Mouse (Mus musculus): ENCODE results near the gene Rab43. TPM values are rescaled to one million over a fixed set of nuclear protein-coding genes. Genes with fewer than 3 reads are reported as not detected.
"Not testable (repeated sequence)": the region's sequence is repeated elsewhere in the genome, so short reads cannot be mapped to it uniquely, and the experiment has no call there.

The Rab43 gene
- polyA plus RNA-seq, 1 experiment: 8.3 TPM

DNA sequence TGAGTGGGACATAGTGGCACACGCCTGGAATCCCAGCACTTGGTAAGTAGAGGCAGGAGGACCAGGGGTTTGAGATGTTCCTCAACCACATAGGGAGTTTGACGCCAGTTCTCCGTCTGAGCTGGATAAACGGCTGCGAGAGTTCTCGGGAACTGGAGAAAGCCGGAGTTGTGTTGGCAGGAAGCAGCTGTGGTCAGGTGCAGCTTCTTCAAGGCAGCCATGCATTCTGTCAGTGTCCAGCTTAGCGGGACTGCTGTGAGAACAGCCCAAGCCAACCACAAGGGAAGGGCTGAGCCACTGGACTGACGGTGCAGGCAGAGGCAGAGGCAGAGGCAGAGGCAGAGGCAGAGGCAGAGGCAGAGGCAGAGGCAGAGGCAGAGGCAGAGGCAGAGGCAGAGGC is 37.1 kb downstream of the Rab43 start:
- no peak overlapping the region for H3K4me3 ChIP-seq (ENCODE audit: insufficient read depth, poor library complexity, severe bottlenecking)
- H3ac ChIP-seq (ENCODE audit: control insufficient read depth, insufficient read length, low read depth): no peak overlapping the region
- no peaks in the 10 kb centered on the region for H3K36me3 ChIP-seq (ENCODE audit: control insufficient read depth, insufficient read depth)
- no peak for TF ChIP-seq CEBPB (IDR thresholded peaks at IDR 0.05; ENCODE audit: low read depth)
- TF ChIP-seq MYOD1 (IDR thresholded peaks at IDR 0.05; ENCODE audit: control insufficient read depth, insufficient read length, low read depth): no peak
- TF ChIP-seq MYOG (IDR thresholded peaks at IDR 0.05; ENCODE audit: control insufficient read depth, extremely low read depth, insufficient read length): no peak
- no peak for TF ChIP-seq FOSL1 (IDR thresholded peaks at IDR 0.05; ENCODE audit: insufficient read depth, low read length, poor library complexity, severe bottlenecking)
- TF ChIP-seq MAX (IDR thresholded peaks at IDR 0.05): no peak
- no peaks in the 10 kb centered on the region for H3K79me3 ChIP-seq (ENCODE audit: low read depth)
- H3K79me2 ChIP-seq (ENCODE audit: control insufficient read depth, insufficient read depth): no peaks in the 10 kb centered on the region
- no peaks in the 10 kb centered on the region for H3K27me3 ChIP-seq (ENCODE audit: control insufficient read depth, insufficient read depth, insufficient read length)

- Histone ChIP-seq H3ac (ENCODE audit: control insufficient read depth, insufficient read length, low read depth) (no peak overlapping the region), H3K79me3 (ENCODE audit: low read depth) (no peaks in the 10 kb centered on the region), H3K79me2 (ENCODE audit: control insufficient read depth, insufficient read depth) (no peaks in the 10 kb centered on the region), H3K36me3 (ENCODE audit: control insufficient read depth, insufficient read depth) (no peaks in the 10 kb centered on the region), H3K27me3 (ENCODE audit: control insufficient read depth, insufficient read depth, insufficient read length) (no peaks in the 10 kb centered on the region), H3K4me3 (ENCODE audit: insufficient read depth, poor library complexity, severe bottlenecking) (no peak overlapping the region)
- TF ChIP-seq MYOD1 (IDR thresholded peaks at IDR 0.05; ENCODE audit: control insufficient read depth, insufficient read length, low read depth): no peak
- TF ChIP-seq FOSL1 (IDR thresholded peaks at IDR 0.05; ENCODE audit: insufficient read depth, low read length, poor library complexity, severe bottlenecking): no peak
- no peak for TF ChIP-seq MYOG (IDR thresholded peaks at IDR 0.05; ENCODE audit: control insufficient read depth, extremely low read depth, insufficient read length)
- no peak for TF ChIP-seq CTCF (IDR thresholded peaks at IDR 0.05; ENCODE audit: control insufficient read depth, insufficient read depth, insufficient read length)
- no peak for TF ChIP-seq USF1 (IDR thresholded peaks at IDR 0.05; ENCODE audit: low read depth)
- no peak for TF ChIP-seq CEBPB (IDR thresholded peaks at IDR 0.05; ENCODE audit: low read depth)
- TF ChIP-seq MAX (IDR thresholded peaks at IDR 0.05): no peak
Measured at GRCm38 (mm10) chr6:87774466-87774865, 37.5 kb downstream of the Rab43 start.

DNA sequence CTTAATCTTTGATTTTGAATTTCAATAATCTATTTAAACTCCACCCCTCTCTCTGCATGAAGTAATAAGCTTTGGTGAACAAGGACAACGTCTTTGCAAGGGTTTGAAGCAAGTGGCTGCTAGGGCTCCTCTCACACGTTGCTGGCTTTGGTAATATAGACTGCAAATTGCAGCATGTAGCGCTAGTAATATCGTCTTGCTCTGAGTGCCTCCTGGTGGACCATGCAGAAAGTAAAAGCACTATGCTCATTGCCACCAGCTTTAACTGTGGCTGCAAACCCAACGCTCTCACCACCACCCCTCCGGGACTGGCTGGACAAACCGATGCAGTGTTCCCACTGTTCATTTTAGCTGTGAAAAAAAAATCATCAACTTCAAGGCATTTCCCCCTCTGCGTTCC is 41.3 kb downstream of the Rab43 start:
- H3K79me2 ChIP-seq (ENCODE audit: control insufficient read depth, insufficient read depth): no peaks in the 10 kb centered on the region
- H3K36me3 ChIP-seq (ENCODE audit: control insufficient read depth, insufficient read depth): no peaks in the 10 kb centered on the region
- H3K4me3 ChIP-seq (ENCODE audit: insufficient read depth, poor library complexity, severe bottlenecking): no peak overlapping the region
- TF ChIP-seq FOSL1 (IDR thresholded peaks at IDR 0.05; ENCODE audit: insufficient read depth, low read length, poor library complexity, severe bottlenecking): no peak
- no peak for TF ChIP-seq USF1 (IDR thresholded peaks at IDR 0.05; ENCODE audit: low read depth)
- TF ChIP-seq CTCF (IDR thresholded peaks at IDR 0.05; ENCODE audit: control insufficient read depth, insufficient read depth, insufficient read length): peak; percentile 9
- no peak for TF ChIP-seq MAX (IDR thresholded peaks at IDR 0.05)
- no peaks in the 10 kb centered on the region for H3K27me3 ChIP-seq (ENCODE audit: control insufficient read depth, insufficient read depth, insufficient read length)
- no peak overlapping the region for H3ac ChIP-seq (ENCODE audit: control insufficient read depth, insufficient read length, low read depth)
- no peaks in the 10 kb centered on the region for H3K79me3 ChIP-seq (ENCODE audit: low read depth)

- H3K79me3 ChIP-seq (ENCODE audit: low read depth); H3K27me3 ChIP-seq (ENCODE audit: control insufficient read depth, insufficient read depth, insufficient read length); H3ac ChIP-seq (ENCODE audit: control insufficient read depth, insufficient read length, low read depth); H3K36me3 ChIP-seq (ENCODE audit: control insufficient read depth, insufficient read depth); H3K79me2 ChIP-seq (ENCODE audit: control insufficient read depth, insufficient read depth); H3K4me3 ChIP-seq (ENCODE audit: insufficient read depth, poor library complexity, severe bottlenecking): not testable (repeated sequence)
Measured at GRCm38 (mm10) chr6:87764296-87764695, 47.7 kb downstream of the Rab43 start.

DNA sequence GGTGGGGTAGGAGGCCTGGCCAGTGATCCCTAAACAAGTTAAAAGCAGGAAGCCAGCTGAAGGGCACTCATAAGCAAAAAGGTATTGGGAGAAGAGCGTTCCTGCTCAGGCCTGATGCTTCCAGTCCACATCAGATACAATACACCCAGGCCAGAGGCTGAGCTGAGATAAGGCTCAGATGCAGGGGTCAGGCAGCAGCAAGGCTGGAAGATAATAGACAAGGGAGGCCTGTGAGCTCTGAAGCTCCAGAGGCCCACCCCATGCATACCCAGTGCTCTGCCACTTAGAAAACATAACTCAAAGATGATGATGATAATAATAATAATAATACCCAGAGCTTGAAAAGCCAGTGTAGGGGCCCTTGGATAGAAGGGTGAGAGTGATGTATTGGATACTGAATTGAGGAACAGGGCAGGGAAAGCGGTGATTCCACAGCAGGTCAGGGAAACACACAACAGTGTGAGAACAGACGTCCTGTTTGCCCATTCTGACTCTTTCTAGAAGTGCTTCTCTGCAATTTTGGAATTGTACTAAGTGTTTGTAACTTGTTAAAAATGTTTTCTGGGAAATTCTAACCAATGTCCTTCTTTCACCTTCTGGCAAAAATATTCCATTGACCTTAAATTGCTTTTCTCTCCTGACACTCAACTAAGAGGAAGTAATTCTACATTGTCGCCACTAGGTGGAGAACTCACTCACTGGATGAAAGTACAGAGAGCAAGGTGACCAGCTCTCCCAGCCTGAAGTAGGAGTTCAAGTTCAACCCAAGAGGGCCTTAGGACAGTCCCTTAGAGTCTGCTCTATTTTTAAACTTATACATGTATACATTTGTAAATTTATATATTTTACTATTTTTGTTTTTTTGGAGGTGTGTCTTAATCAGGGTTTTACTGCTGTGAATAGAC is 48.3 kb downstream of the Rab43 start:
- Histone ChIP-seq H3K4me3 (ENCODE audit: insufficient read depth, poor library complexity, severe bottlenecking) (no peak overlapping the region), H3K79me2 (ENCODE audit: control insufficient read depth, insufficient read depth) (no peaks in the 10 kb centered on the region), H3K36me3 (ENCODE audit: control insufficient read depth, insufficient read depth) (no peaks in the 10 kb centered on the region), H3K27me3 (ENCODE audit: control insufficient read depth, insufficient read depth, insufficient read length) (peaks cover 7% of the 10 kb centered on the region), H3K79me3 (ENCODE audit: low read depth) (no peaks in the 10 kb centered on the region), H3ac (ENCODE audit: control insufficient read depth, insufficient read length, low read depth) (no peak overlapping the region)
- no peak for TF ChIP-seq CEBPB (IDR thresholded peaks at IDR 0.05; ENCODE audit: low read depth)
- TF ChIP-seq FOSL1 (IDR thresholded peaks at IDR 0.05; ENCODE audit: insufficient read depth, low read length, poor library complexity, severe bottlenecking): no peak
- no peak for TF ChIP-seq MYOG (IDR thresholded peaks at IDR 0.05; ENCODE audit: control insufficient read depth, extremely low read depth, insufficient read length)
- TF ChIP-seq CTCF (IDR thresholded peaks at IDR 0.05; ENCODE audit: control insufficient read depth, insufficient read depth, insufficient read length): no peak
- no peak for TF ChIP-seq MYOD1 (IDR thresholded peaks at IDR 0.05; ENCODE audit: control insufficient read depth, insufficient read length, low read depth)

DNA sequence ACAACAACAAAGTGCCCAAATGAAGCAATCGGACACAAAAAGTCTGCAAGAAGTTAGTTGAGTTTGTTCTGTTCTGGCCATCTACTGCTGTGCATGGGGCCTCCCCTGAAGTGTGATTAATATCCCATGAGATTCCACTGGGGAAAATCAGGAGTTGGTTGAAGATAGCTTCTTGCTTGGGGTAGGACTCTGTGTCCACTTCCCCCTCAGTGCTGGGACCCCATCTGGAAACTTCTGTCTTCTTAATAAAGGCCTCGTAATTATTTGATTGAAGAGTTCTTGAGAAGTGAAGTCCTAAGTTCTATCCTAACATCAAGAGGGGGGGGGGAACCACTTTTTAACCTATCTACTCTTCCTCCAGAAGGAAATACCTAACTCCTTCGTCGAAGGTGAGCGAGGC is 49.8 kb downstream of the Rab43 start:
- Histone ChIP-seq H3K36me3 (ENCODE audit: control insufficient read depth, insufficient read depth) (no peaks in the 10 kb centered on the region), H3ac (ENCODE audit: control insufficient read depth, insufficient read length, low read depth) (no peak overlapping the region)
- TF ChIP-seq MYOD1 (IDR thresholded peaks at IDR 0.05; ENCODE audit: control insufficient read depth, insufficient read length, low read depth): no peak
- TF ChIP-seq CTCF (IDR thresholded peaks at IDR 0.05; ENCODE audit: control insufficient read depth, insufficient read depth, insufficient read length): no peak
- no peak for TF ChIP-seq CEBPB (IDR thresholded peaks at IDR 0.05; ENCODE audit: low read depth)
- no peak for TF ChIP-seq FOSL1 (IDR thresholded peaks at IDR 0.05; ENCODE audit: insufficient read depth, low read length, poor library complexity, severe bottlenecking)
- TF ChIP-seq USF1 (IDR thresholded peaks at IDR 0.05; ENCODE audit: low read depth): no peak
- no peak for TF ChIP-seq MAX (IDR thresholded peaks at IDR 0.05)
- no peak for TF ChIP-seq MYOG (IDR thresholded peaks at IDR 0.05; ENCODE audit: control insufficient read depth, extremely low read depth, insufficient read length)

More for the DNA sequence above, 49.8 kb downstream of the Rab43 start:
- Histone ChIP-seq H3K79me2 (ENCODE audit: control insufficient read depth, insufficient read depth) (no peaks in the 10 kb centered on the region), H3K4me3 (ENCODE audit: insufficient read depth, poor library complexity, severe bottlenecking) (no peak overlapping the region), H3K27me3 (ENCODE audit: control insufficient read depth, insufficient read depth, insufficient read length) (peaks cover 7% of the 10 kb centered on the region), H3K79me3 (ENCODE audit: low read depth) (no peaks in the 10 kb centered on the region)
